Mouse (Mus musculus) hematopoietic stem cell, adult 5-6 weeks (primary cell): ENCODE measurements around the gene Usp46. TPM values are rescaled to one million over a fixed set of nuclear protein-coding genes. Genes with fewer than 3 reads are reported as not detected.

ENCODE experiments used
- total RNA-seq: library from RNA; stranded (forward); fragments of 172-1452, 232-1000 nt; gene quantifications from 2 replicates; pipeline ENCODE4 v1.2.3, GENCODE M21; 2017

Gene Usp46
- total RNA-seq, 1 experiment from 2014 or later: 12.8 TPM

Other genes with a start within 250 kb of the Usp46 start
- gene Rasl11b, start 126.9 kb upstream of the Usp46 start, total RNA-seq: 0.40 and 1.0 TPM in 2 replicates